Mouse (Mus musculus) heart, embryonic 11.5 days (tissue): ENCODE measurements around the gene Arhgef11. TPM values are rescaled to one million over a fixed set of nuclear protein-coding genes. Genes with fewer than 3 reads are reported as not detected.

Source experiments
- ATAC-seq: fragments of 200-750 bp; cut with Nextera tagmentation; replicated peaks from 2 replicates; pipeline ENCODE4 v1.8.0; 2017; ENCODE audit warnings: moderate library complexity; ENCODE audit not compliant: insufficient number of reproducible peaks, low FRiP score, low TSS enrichment
- H3K27ac ChIP-seq: fragments of 300-500 bp; sonication (generic); 2 replicates; pipeline ENCODE4 v1.5.1; 2014; ENCODE audit warnings: mild to moderate bottlenecking, low read depth, low read length
- H3K27me3 ChIP-seq: fragments of 300-500 bp; sonication (generic); 2 replicates; pipeline ENCODE4 v1.6.1; 2014; ENCODE audit warnings: mild to moderate bottlenecking, low read length, mixed read lengths; ENCODE audit not compliant: control insufficient read depth, insufficient read depth
- H3K36me3 ChIP-seq: fragments of 300-500 bp; sonication (generic); 2 replicates; pipeline ENCODE4 v1.6.1; 2014; ENCODE audit warnings: mild to moderate bottlenecking, low read length, moderate library complexity, mixed read lengths; ENCODE audit not compliant: control insufficient read depth, insufficient read depth
- H3K4me1 ChIP-seq: fragments of 300-500 bp; sonication (generic); 2 replicates; pipeline ENCODE4 v1.6.1; 2014; ENCODE audit warnings: low read length; ENCODE audit not compliant: control insufficient read depth, insufficient read depth
- H3K4me2 ChIP-seq: fragments of 300-500 bp; sonication (generic); 2 replicates; pipeline ENCODE4 v1.6.1; 2014; ENCODE audit warnings: mild to moderate bottlenecking, moderate library complexity
- H3K4me3 ChIP-seq: fragments of 300-500 bp; sonication (generic); 2 replicates; pipeline ENCODE4 v1.5.1; 2014; ENCODE audit warnings: low read depth, low read length
- H3K9ac ChIP-seq: fragments of 300-500 bp; sonication (generic); 2 replicates; pipeline ENCODE4 v1.6.1; 2014; ENCODE audit warnings: mild to moderate bottlenecking, low read depth, low read length, moderate library complexity
- H3K9me3 ChIP-seq: fragments of 300-500 bp; sonication (generic); replicated peaks from 2 replicates; pipeline ENCODE4 v1.6.1; 2016; ENCODE audit warnings: low read length; ENCODE audit not compliant: control insufficient read depth
- WGBS: fragments of 180-500 bp; shearing (Covaris S2); extraction: QIAGEN DNeasy Blood & Tissue Kit; methylation state at CpG from one replicate; pipeline ENCODE4 v1.1.7; 2014; ENCODE audit not compliant: insufficient replicate concordance; 5-methylcytosine and 5-hydroxymethylcytosine counted together
- microRNA-seq: library from miRNA; unstranded; fragments of <30 nt; microRNA quantifications from one replicate; pipeline ENCODE4, GENCODE M21; 2016; ENCODE audit warnings: borderline number of aligned reads
- polyA plus RNA-seq: library from polyadenylated mRNA; unstranded; fragments of >200 nt; fragmentation: Nextera tagmentation; extraction: Ambion mirVana; gene quantifications from 2 replicates; pipeline ENCODE4 v1.2.1, GENCODE M21; 2014

The Arhgef11 gene
- polyA plus RNA-seq, 1 experiment from 2014 or later: 11.0 TPM

- Histone ChIP-seq H3K9ac (no peak overlapping the region), H3K4me2 (0 out of 2 replicates have a peak overlapping the region, but pooled peaks have one; percentile 4), H3K36me3 (no peaks in the 10 kb centered on the region), H3K9me3 (no peaks in the 10 kb centered on the region), H3K4me3 (no peak overlapping the region), H3K27me3 (peaks cover 68% of the 10 kb centered on the region), H3K4me1 (no peaks in the 10 kb centered on the region), H3K27ac (no peak overlapping the region)
- ATAC-seq: no peak
- WGBS: 47% methylated on average over 2 of the region's 2 CpGs
Measured at GRCm38 (mm10) chr3:87779086-87779485, 161.7 kb downstream of the Arhgef11 start.

GRCm38 (mm10) chr3:87783282-87784023 lies 166.1 kb downstream of the Arhgef11 start:
- 83% methylated on average over 25 of the region's 25 CpGs for WGBS
- Histone ChIP-seq H3K4me1 (peaks cover 6% of the 10 kb centered on the region; the same call in 1 of the 2 replicates), H3K4me2 (no peak overlapping the region), H3K4me3 (no peak overlapping the region), H3K9me3 (no peaks in the 10 kb centered on the region), H3K27ac (no peak overlapping the region), H3K9ac (no peak overlapping the region), H3K27me3 (peaks cover 33% of the 10 kb centered on the region), H3K36me3 (no peaks in the 10 kb centered on the region)
- ATAC-seq: no peak

GRCm38 (mm10) chr3:87785156-87785555 lies 167.8 kb downstream of the Arhgef11 start:
- no peak overlapping the region for H3K9ac ChIP-seq
- no peaks in the 10 kb centered on the region for H3K9me3 ChIP-seq
- H3K27ac ChIP-seq: no peak overlapping the region
- H3K4me1 ChIP-seq: peaks cover 11% of the 10 kb centered on the region
- H3K36me3 ChIP-seq: no peaks in the 10 kb centered on the region
- ATAC-seq: no peak
- peaks cover 23% of the 10 kb centered on the region for H3K27me3 ChIP-seq
- WGBS: 52% methylated on average over 5 of the region's 5 CpGs
- no peak overlapping the region for H3K4me2 ChIP-seq
- H3K4me3 ChIP-seq: no peak overlapping the region

GRCm38 (mm10) chr3:87785626-87786214 lies 168.4 kb downstream of the Arhgef11 start:
- ATAC-seq: no peak
- peaks cover 22% of the 10 kb centered on the region for H3K27me3 ChIP-seq
- 18% methylated on average over 6 of the region's 6 CpGs for WGBS

More at GRCm38 (mm10) chr3:87785626-87786214, 168.4 kb downstream of the Arhgef11 start:
- no peaks in the 10 kb centered on the region for H3K36me3 ChIP-seq
- H3K4me3 ChIP-seq: no peak overlapping the region
- no peak overlapping the region for H3K27ac ChIP-seq
- no peak overlapping the region for H3K9ac ChIP-seq
- H3K9me3 ChIP-seq: no peaks in the 10 kb centered on the region
- H3K4me1 ChIP-seq: peaks cover 11% of the 10 kb centered on the region
- no peak overlapping the region for H3K4me2 ChIP-seq

Small RNA genes lying within 50 kb of the gene (microRNA-seq; reads per million reads assigned to microRNA genes)
- gene Gm24109: not detected

Other genes with a start within 250 kb of the Arhgef11 start
- gene Fcrl1, start 241.2 kb upstream of the Arhgef11 start, polyA plus RNA-seq: 0.48 TPM in 1 of 2 replicates, not detected in the other
- gene Fcrl5, start 181.8 kb upstream of the Arhgef11 start, polyA plus RNA-seq: not detected in 2 replicates
- 7.7 and 9.0 TPM in 2 replicates for gene Etv3, start 92.2 kb upstream of the Arhgef11 start, polyA plus RNA-seq
- 0.43 and 0.66 TPM in 2 replicates for gene Lrrc71, start 131.1 kb downstream of the Arhgef11 start, polyA plus RNA-seq
- 0.30 and 0.51 TPM in 2 replicates for gene Ntrk1, start 177.6 kb downstream of the Arhgef11 start, polyA plus RNA-seq
- 0.03 and 0.23 TPM in 2 replicates for gene Insrr, start 179.4 kb downstream of the Arhgef11 start, polyA plus RNA-seq
- gene Pear1, start 206.7 kb downstream of the Arhgef11 start, polyA plus RNA-seq: 12.1 and 13.5 TPM in 2 replicates
- 0.17 TPM in 1 of 2 replicates, not detected in the other for gene Sh2d2a, start 229.2 kb downstream of the Arhgef11 start, polyA plus RNA-seq